Mouse (Mus musculus): ENCODE measurements around the gene Clec2d.

GRCm38 (mm10) chr6:129218191-129218696 lies 37.8 kb downstream of the Clec2d start:
- no peak for TF ChIP-seq POLR2A (IDR thresholded peaks at IDR 0.05; ENCODE audit: low read depth, low read length)
- no peak for TF ChIP-seq CTCF (IDR thresholded peaks at IDR 0.05; ENCODE audit: extremely low read depth, insufficient read depth, insufficient read length, insufficient replicate concordance)
